Mouse (Mus musculus) CH12.LX (cell line): ENCODE results near the gene Capn11. TPM values are rescaled to one million over a fixed set of nuclear protein-coding genes. Genes with fewer than 3 reads are reported as not detected.

Experiments used
- DNase-seq: peaks from one replicate; pipeline ENCODE4 v3.0.0-alpha.2; 2013; ENCODE audit errors: extremely low read depth
- H3K27ac ChIP-seq: 2 replicates; pipeline ENCODE4 v1.5.1; 2012; ENCODE audit warnings: low read depth, mild to moderate bottlenecking, control low read depth, moderate library complexity; ENCODE audit not compliant: insufficient read depth
- H3K27me3 ChIP-seq: replicated peaks from 2 replicates; pipeline ENCODE3; 2012; ENCODE audit warnings: inconsistent platforms
- H3K36me3 ChIP-seq, 2 experiments: replicated peaks in 1 of 2; 2 replicates each; pipeline versions ENCODE3 to v1.6.1; 2012; ENCODE audit warnings: inconsistent platforms in 1 of 2, low read length in 1 of 2, mild to moderate bottlenecking in 1 of 2, mixed read lengths in 1 of 2, moderate library complexity in 1 of 2; ENCODE audit not compliant: control insufficient read depth in 1 of 2, insufficient read depth in 1 of 2
- H3K4me1 ChIP-seq, 2 experiments: 2 replicates each; pipeline ENCODE4 v1.6.1; 2012; ENCODE audit warnings: inconsistent platforms in 1 of 2, moderate library complexity in 1 of 2; ENCODE audit not compliant: insufficient read depth in 2 of 2, control insufficient read depth in 1 of 2
- H3K4me2 ChIP-seq: 2 replicates; pipeline ENCODE4 v1.6.1; 2012; ENCODE audit warnings: low read depth, mild to moderate bottlenecking, control low read depth; ENCODE audit not compliant: poor library complexity, insufficient read depth, severe bottlenecking
- H3K4me3 ChIP-seq, 3 experiments: fragments of 150-350 bp in 1 of 3; sonication (generic) in 1 of 3; replicated peaks in 1 of 3; 2 replicates each; pipeline versions ENCODE3 to v1.5.1; 2011 to 2012; ENCODE audit warnings: low read depth in 2 of 3, low read length in 2 of 3, mild to moderate bottlenecking in 2 of 3, moderate library complexity in 2 of 3, control low read depth in 1 of 3, improper control_type of control experiment in 1 of 3, inconsistent platforms in 1 of 3, mixed read lengths in 1 of 3; ENCODE audit not compliant: poor library complexity in 1 of 3
- H3K79me2 ChIP-seq: replicated peaks from 2 replicates; pipeline ENCODE4 v1.6.1; 2012; ENCODE audit warnings: mild to moderate bottlenecking, moderate library complexity; ENCODE audit not compliant: control insufficient read depth, poor library complexity, insufficient read depth, severe bottlenecking; ENCODE audit errors: extremely low read depth
- H3K9ac ChIP-seq: 2 replicates; pipeline ENCODE4 v1.6.1; 2012; ENCODE audit warnings: low read depth, mild to moderate bottlenecking, control low read depth, moderate library complexity; ENCODE audit not compliant: insufficient read depth
- H3K9me3 ChIP-seq: replicated peaks from 2 replicates; pipeline ENCODE3; 2012; ENCODE audit warnings: low read length, inconsistent platforms, mixed read lengths
- BHLHE40 ChIP-seq: IDR thresholded peaks from 2 replicates; pipeline ENCODE4 v1.6.1; 2011; ENCODE audit warnings: mild to moderate bottlenecking, low read depth, low read length, improper control_type of control experiment
- CHD1 ChIP-seq: IDR thresholded peaks from 2 replicates; pipeline ENCODE4 v1.6.1; 2012; ENCODE audit warnings: low read depth, low read length, improper control_type of control experiment, inconsistent platforms
- GABPA ChIP-seq: IDR thresholded peaks from 2 replicates; pipeline ENCODE4 v1.6.1; 2012; ENCODE audit warnings: low read depth, low read length, improper control_type of control experiment, inconsistent platforms; ENCODE audit not compliant: insufficient replicate concordance
- HCFC1 ChIP-seq: IDR thresholded peaks from 2 replicates; pipeline ENCODE4 v1.6.1; 2012; ENCODE audit warnings: low read depth, mild to moderate bottlenecking, inconsistent platforms, low read length, improper control_type of control experiment
- IRF4 ChIP-seq: IDR thresholded peaks from 2 replicates; pipeline ENCODE4 v1.6.1; 2014; ENCODE audit warnings: low read depth, mild to moderate bottlenecking, inconsistent platforms, low read length, improper control_type of control experiment
- JUND ChIP-seq: conservative IDR thresholded peaks from 2 replicates; pipeline ENCODE4 v1.6.1; 2011; ENCODE audit warnings: low read depth, low read length, improper control_type of control experiment
- KAT2A ChIP-seq: IDR thresholded peaks from 2 replicates; pipeline ENCODE4 v1.6.1; 2012; ENCODE audit warnings: low read length, improper control_type of control experiment, inconsistent platforms; ENCODE audit not compliant: insufficient replicate concordance
- MAX ChIP-seq: IDR thresholded peaks from 2 replicates; pipeline ENCODE4 v1.6.1; 2011; ENCODE audit warnings: low read length, improper control_type of control experiment
- MEF2A ChIP-seq: IDR thresholded peaks from 2 replicates; pipeline ENCODE4 v1.6.1; 2014; ENCODE audit warnings: low read depth, mild to moderate bottlenecking, inconsistent platforms, low read length, improper control_type of control experiment, borderline replicate concordance
- MXI1 ChIP-seq: IDR thresholded peaks from 2 replicates; pipeline ENCODE4 v1.6.1; 2011; ENCODE audit warnings: mild to moderate bottlenecking, low read depth, low read length, improper control_type of control experiment
- MYC ChIP-seq: IDR thresholded peaks from 2 replicates; pipeline ENCODE4 v1.6.1; 2011; ENCODE audit warnings: low read depth, mild to moderate bottlenecking, improper control_type of control experiment, low read length
- NELFE ChIP-seq: IDR thresholded peaks from 2 replicates; pipeline ENCODE4 v1.6.1; 2011; ENCODE audit warnings: low read depth, low read length, improper control_type of control experiment
- POLR2A ChIP-seq: IDR thresholded peaks from 2 replicates; pipeline ENCODE4 v1.6.1; 2011; ENCODE audit warnings: low read depth, mild to moderate bottlenecking, improper control_type of control experiment, low read length
- POLR2AphosphoS2 ChIP-seq: IDR thresholded peaks from 2 replicates; pipeline ENCODE4 v1.6.1; 2011; ENCODE audit warnings: low read depth, low read length, improper control_type of control experiment
- SIN3A ChIP-seq: IDR thresholded peaks from 2 replicates; pipeline ENCODE4 v1.6.1; 2012; ENCODE audit warnings: low read length, improper control_type of control experiment, inconsistent platforms
- SMC3 ChIP-seq: IDR thresholded peaks from 2 replicates; pipeline ENCODE4 v1.6.1; 2011; ENCODE audit warnings: low read depth, low read length, improper control_type of control experiment
- TBP ChIP-seq: conservative IDR thresholded peaks from 2 replicates; pipeline ENCODE4 v1.6.1; 2011; ENCODE audit warnings: low read depth, low read length, improper control_type of control experiment
- USF2 ChIP-seq: conservative IDR thresholded peaks from 2 replicates; pipeline ENCODE4 v1.6.1; 2011; ENCODE audit warnings: low read depth, low read length, improper control_type of control experiment
- ZKSCAN1 ChIP-seq: IDR thresholded peaks from 2 replicates; pipeline ENCODE4 v1.6.1; 2012; ENCODE audit warnings: low read depth, inconsistent platforms, low read length, improper control_type of control experiment, borderline replicate concordance
- ZMIZ1 ChIP-seq: IDR thresholded peaks from 2 replicates; pipeline ENCODE4 v1.6.1; 2012; ENCODE audit warnings: low read depth, mild to moderate bottlenecking, inconsistent platforms, low read length, improper control_type of control experiment
- dilution Hi-C: fragments of 300-500 bp; cut with MboI; formaldehyde crosslinking; loops from 2 replicates; pipeline ENCODE4 v1.14.3; 2020; ENCODE audit warnings: low sequenced_read_pairs; ENCODE audit not compliant: extremely low pct_unique_long_range_greater_than_20kb, extremely low pct_ligation_motif_present
- in situ Hi-C: fragments of 300-500 bp; cut with MboI; formaldehyde crosslinking; loops from 3 replicates; pipeline ENCODE4 v1.14.3; 2019; ENCODE audit warnings: low sequenced_read_pairs, low pct_ligation_motif_present, low pct_unique_long_range_greater_than_20kb, mixed read lengths
- polyA plus RNA-seq: library from polyadenylated mRNA; unstranded; fragments of >175 nt; gene quantifications from 2 replicates; pipeline ENCODE4 v1.2.1, GENCODE M21; 2012; ENCODE audit warnings: low read depth; ENCODE audit not compliant: insufficient read length
- total RNA-seq, 2 experiments: library from RNA; depleted of rRNA; stranded (reverse); fragments of 300-350 nt in 1 of 2; fragments of >200 nt in 1 of 2; gene quantifications; 2 replicates each; pipeline ENCODE4 v1.2.3; 2012 to 2014

Capn11 gene
- total and polyA plus RNA-seq, 3 experiments = 0.09 TPM; not detected in 2

- H3K27ac ChIP-seq = no peak overlapping the region
- in situ Hi-C loops = no loop called here
- no peak for TF ChIP-seq SIN3A
- no peak for TF ChIP-seq GABPA
- TF ChIP-seq MEF2A = no peak
- no peak for TF ChIP-seq SMC3
- no peak for TF ChIP-seq IRF4
- no peak for TF ChIP-seq TBP
- TF ChIP-seq ZMIZ1 = no peak
- no peak for TF ChIP-seq HCFC1
- no peak for TF ChIP-seq KAT2A
- no peak for TF ChIP-seq NELFE
- TF ChIP-seq MAX = no peak
- TF ChIP-seq MXI1 = no peak
- no peak for TF ChIP-seq POLR2A
- no peak for TF ChIP-seq USF2
- TF ChIP-seq BHLHE40 = no peak
- no peak for TF ChIP-seq POLR2AphosphoS2
- TF ChIP-seq ZKSCAN1 = no peak
- no peak for TF ChIP-seq JUND
- no peak for TF ChIP-seq CHD1
- no peak overlapping the region for H3K9ac ChIP-seq
- no peak overlapping the region for H3K4me2 ChIP-seq
- H3K27me3 ChIP-seq = no peaks in the 10 kb centered on the region
- peaks cover 3% of the 10 kb centered on the region for H3K9me3 ChIP-seq
- H3K4me3 ChIP-seq = no peak overlapping the region
- no peaks in the 10 kb centered on the region for H3K79me2 ChIP-seq
- H3K4me1 ChIP-seq = no peaks in the 10 kb centered on the region
- no peak for DNase-seq
- dilution Hi-C loops = no loop called here
- no peaks in the 10 kb centered on the region for H3K36me3 ChIP-seq
These were observed 51.9 kb downstream of the Capn11 start for GRCm38 (mm10) chr17:45606992-45607879.

DNA sequence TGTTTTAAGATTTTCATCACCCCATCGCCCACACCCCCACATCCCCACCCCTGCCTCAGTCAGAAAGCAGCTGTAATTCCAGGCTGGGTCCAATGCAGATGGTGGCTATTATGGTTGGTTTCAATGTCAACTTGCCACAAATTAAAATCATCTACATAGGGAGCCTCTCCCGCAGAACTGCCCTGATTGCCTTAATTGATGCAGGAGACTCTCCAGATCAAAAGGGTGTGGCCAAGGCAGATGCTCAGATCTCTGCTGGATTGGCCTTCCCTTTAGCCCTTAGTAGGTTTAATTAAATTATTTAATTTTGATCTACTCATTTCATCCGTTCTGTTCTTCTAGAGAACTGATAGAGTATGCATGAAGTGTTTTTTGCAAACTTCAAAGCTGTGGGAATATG is 56.1 kb downstream of the Capn11 start:
- peaks cover 3% of the 10 kb centered on the region for H3K9me3 ChIP-seq
- no peak overlapping the region for H3K4me2 ChIP-seq
- H3K79me2 ChIP-seq = no peaks in the 10 kb centered on the region
- in situ Hi-C loops = no loop called here
- TF ChIP-seq MAX (no peak), MYC (no peak)
- no peak overlapping the region for H3K9ac ChIP-seq
- no peak overlapping the region for H3K27ac ChIP-seq
- dilution Hi-C loops = no loop called here
- DNase-seq = no peak
- H3K4me1 ChIP-seq = peaks cover 0 to 11% of the 10 kb centered on the region in 2 experiments; a peak in 2 of 4 replicates
- peaks cover 1% of the 10 kb centered on the region for H3K27me3 ChIP-seq
- H3K36me3 ChIP-seq = no peaks in the 10 kb centered on the region
- H3K4me3 ChIP-seq = no peak overlapping the region
